Mouse (Mus musculus) midbrain, embryonic 12.5 days (tissue): Measurements from ENCODE around the gene Smim27. TPM values are rescaled to one million over a fixed set of nuclear protein-coding genes. Genes with fewer than 3 reads are reported as not detected.
"Not testable (repeated sequence)": the region's sequence is repeated elsewhere in the genome, so short reads cannot be mapped to it uniquely, and the experiment has no call there.

ENCODE experiments used
- ATAC-seq: fragments of 200-750 bp; cut with Nextera tagmentation; 2 replicates; pipeline ENCODE4 v1.8.0; 2017; ENCODE audit warnings: low read depth, moderate TSS enrichment, moderate library complexity; ENCODE audit not compliant: low FRiP score
- H3K27ac ChIP-seq: fragments of 300-500 bp; sonication (generic); replicated peaks from 2 replicates; pipeline ENCODE4 v1.5.1; 2016; ENCODE audit warnings: mild to moderate bottlenecking
- H3K27me3 ChIP-seq: fragments of 300-500 bp; sonication (generic); 2 replicates; pipeline ENCODE4 v1.6.1; 2016; ENCODE audit warnings: mild to moderate bottlenecking
- H3K36me3 ChIP-seq: fragments of 300-500 bp; sonication (generic); 2 replicates; pipeline ENCODE4 v1.6.1; 2016
- H3K4me1 ChIP-seq: fragments of 300-500 bp; sonication (generic); 2 replicates; pipeline ENCODE4 v1.6.1; 2016
- H3K4me2 ChIP-seq: fragments of 300-500 bp; sonication (generic); replicated peaks from 2 replicates; pipeline ENCODE4 v1.6.1; 2016; ENCODE audit warnings: mild to moderate bottlenecking, moderate library complexity
- H3K4me3 ChIP-seq: fragments of 300-500 bp; sonication (generic); 2 replicates; pipeline ENCODE4 v1.5.1; 2016; ENCODE audit warnings: mild to moderate bottlenecking
- H3K9ac ChIP-seq: fragments of 300-500 bp; sonication (generic); replicated peaks from 2 replicates; pipeline ENCODE4 v1.6.1; 2016; ENCODE audit warnings: mild to moderate bottlenecking, moderate library complexity
- H3K9me3 ChIP-seq: fragments of 300-500 bp; sonication (generic); 2 replicates; pipeline ENCODE4 v1.6.1; 2016; ENCODE audit warnings: mild to moderate bottlenecking
- WGBS: fragments of 180-500 bp; shearing (Covaris S2); methylation state at CpG from one replicate; pipeline ENCODE4 v1.1.7; 2016; 5-methylcytosine and 5-hydroxymethylcytosine counted together
- polyA plus RNA-seq: library from polyadenylated mRNA; unstranded; fragments of >200 nt; fragmentation: Nextera tagmentation; extraction: Ambion mirVana; gene quantifications from 2 replicates; pipeline ENCODE4 v1.2.1, GENCODE M21; 2016

Smim27 gene
- polyA plus RNA-seq, 1 experiment from 2014 or later = 30.8 TPM

- Histone ChIP-seq H3K36me3 (peaks cover 30% of the 10 kb centered on the region; the same call in 1 of the 2 replicates), H3K4me3 (peak overlapping the region; percentile 78), H3K9me3 (no peaks in the 10 kb centered on the region), H3K9ac (peak overlapping the region; percentile 77), H3K4me1 (peaks cover 19% of the 10 kb centered on the region), H3K4me2 (peak overlapping the region; percentile 78), H3K27me3 (no peaks in the 10 kb centered on the region), H3K27ac (peak overlapping the region; percentile 94)
- peak; percentile 84 for ATAC-seq
- WGBS = under 1% methylated on average over 43 of the region's 50 CpGs
Observed at GRCm38 (mm10) chr4:40268204-40268813, 1.1 kb upstream of the Smim27 start.

GRCm38 (mm10) chr4:40268835-40269234, 544 bp upstream of the Smim27 start:
- WGBS = under 1% methylated on average over 16 of the region's 16 CpGs
- Histone ChIP-seq H3K4me2 (peak overlapping the region; percentile 78), H3K27me3 (no peaks in the 10 kb centered on the region), H3K36me3 (peaks cover 31% of the 10 kb centered on the region; the same call in 1 of the 2 replicates), H3K9me3 (no peaks in the 10 kb centered on the region), H3K9ac (peak overlapping the region; percentile 77), H3K4me1 (peaks cover 19% of the 10 kb centered on the region), H3K27ac (peak overlapping the region; percentile 94), H3K4me3 (peak overlapping the region; percentile 78)
- no peak for ATAC-seq

- H3K27ac ChIP-seq = no peak overlapping the region
- peaks cover 13% of the 10 kb centered on the region for H3K4me1 ChIP-seq
- WGBS = under 1% methylated on average over 21 of the region's 21 CpGs
- H3K27me3 ChIP-seq = no peaks in the 10 kb centered on the region
- H3K4me3 ChIP-seq = peak overlapping the region; percentile 76
- peak overlapping the region; percentile 88 for H3K4me2 ChIP-seq
- ATAC-seq = peak; percentile 81
- H3K9ac ChIP-seq = peak overlapping the region; percentile 79
- no peaks in the 10 kb centered on the region for H3K9me3 ChIP-seq
- H3K36me3 ChIP-seq = peaks cover 12% of the 10 kb centered on the region; the same call in 1 of the 2 replicates
Observed at GRCm38 (mm10) chr4:40278880-40279275, 9.5 kb downstream of the Smim27 start.

GRCm38 (mm10) chr4:40279276-40279900, 10.0 kb downstream of the Smim27 start, which contains the start of gene Ndufb6:
Gene Ndufb6, minus strand, starts transcription at chr4:40279421.
- Histone ChIP-seq H3K4me3 (peak within 1 kb of the TSS; percentile 76), H3K27ac (0 out of 2 replicates have a peak within 1 kb of the TSS, but pooled peaks have one; percentile 20), H3K9me3 (no peaks in the 10 kb centered on the region), H3K4me2 (peak within 1 kb of the TSS; percentile 88), H3K4me1 (peaks cover 13% of the 10 kb centered on the region), H3K36me3 (peaks cover 12% of the 10 kb centered on the region; the same call in 1 of the 2 replicates), H3K9ac (peak within 1 kb of the TSS; percentile 79), H3K27me3 (no peaks in the 10 kb centered on the region)
- WGBS = under 1% methylated on average over 36 of the region's 36 CpGs
- peak; percentile 97 for ATAC-seq

GRCm38 (mm10) chr4:40285582-40285981, 16.2 kb downstream of the Smim27 start:
- H3K4me3 ChIP-seq = no peak overlapping the region
- H3K27ac ChIP-seq = no peak overlapping the region
- no peak overlapping the region for H3K9ac ChIP-seq
- no peaks in the 10 kb centered on the region for H3K36me3 ChIP-seq
- WGBS = 13% methylated on average over 4 of the region's 4 CpGs
- ATAC-seq = no peak
- no peak overlapping the region for H3K4me2 ChIP-seq
- no peaks in the 10 kb centered on the region for H3K27me3 ChIP-seq
- H3K4me1 ChIP-seq = no peaks in the 10 kb centered on the region
- no peaks in the 10 kb centered on the region for H3K9me3 ChIP-seq

- 76% methylated on average over 6 of the region's 6 CpGs for whole genome bisulfite sequencing
- Histone ChIP-seq H3K27ac (no peak overlapping the region), H3K4me3 (no peak overlapping the region), H3K4me1 (no peaks in the 10 kb centered on the region), H3K4me2 (no peak overlapping the region), H3K9ac (no peak overlapping the region), H3K36me3 (no peaks in the 10 kb centered on the region), H3K9me3 (no peaks in the 10 kb centered on the region), H3K27me3 (no peaks in the 10 kb centered on the region)
- ATAC-seq = no peak
Observed at GRCm38 (mm10) chr4:40287415-40287814, 18.0 kb downstream of the Smim27 start.

GRCm38 (mm10) chr4:40289046-40289445, 19.7 kb downstream of the Smim27 start:
- H3K4me2 ChIP-seq = no peak overlapping the region
- H3K4me3 ChIP-seq = no peak overlapping the region
- peaks cover 2% of the 10 kb centered on the region; the same call in 1 of the 2 replicates for H3K9me3 ChIP-seq
- H3K4me1 ChIP-seq = no peaks in the 10 kb centered on the region
- H3K9ac ChIP-seq = no peak overlapping the region
- ATAC-seq = no peak
- WGBS = 90% methylated on average over 2 of the region's 2 CpGs
- H3K27me3 ChIP-seq = no peaks in the 10 kb centered on the region
- H3K36me3 ChIP-seq = no peaks in the 10 kb centered on the region
- H3K27ac ChIP-seq = no peak overlapping the region

- H3K9me3 ChIP-seq, H3K27me3 ChIP-seq, H3K4me2 ChIP-seq, H3K36me3 ChIP-seq, H3K4me3 ChIP-seq, H3K9ac ChIP-seq, H3K4me1 ChIP-seq, ATAC-seq, H3K27ac ChIP-seq: not testable (repeated sequence)
- 96% methylated on average over 11 of the region's 11 CpGs for whole genome bisulfite sequencing
Observed at GRCm38 (mm10) chr4:40291511-40291910, 22.1 kb downstream of the Smim27 start.

- no peak for ATAC-seq
- Histone ChIP-seq H3K36me3 (no peaks in the 10 kb centered on the region), H3K9ac (no peak overlapping the region), H3K4me2 (no peak overlapping the region), H3K27me3 (peaks cover 4% of the 10 kb centered on the region), H3K27ac (no peak overlapping the region), H3K9me3 (peaks cover 6% of the 10 kb centered on the region; the same call in 1 of the 2 replicates), H3K4me3 (no peak overlapping the region), H3K4me1 (no peaks in the 10 kb centered on the region)
- 74% methylated on average over 5 of the region's 5 CpGs for WGBS
Observed at GRCm38 (mm10) chr4:40299169-40299568, 29.8 kb downstream of the Smim27 start.

- Histone ChIP-seq H3K9me3 (no peaks in the 10 kb centered on the region), H3K4me1 (no peaks in the 10 kb centered on the region), H3K36me3 (no peaks in the 10 kb centered on the region), H3K27me3 (peaks cover 4% of the 10 kb centered on the region), H3K4me3 (no peak overlapping the region), H3K9ac (no peak overlapping the region), H3K27ac (no peak overlapping the region), H3K4me2 (peak overlapping the region; percentile 25; the same call in 1 of the 2 replicates)
- 14% methylated on average over 16 of the region's 16 CpGs for WGBS
- ATAC-seq = peak; percentile 83
Observed at GRCm38 (mm10) chr4:40301076-40301789, 31.9 kb downstream of the Smim27 start.

GRCm38 (mm10) chr4:40302445-40303125, 33.2 kb downstream of the Smim27 start:
- no peaks in the 10 kb centered on the region for H3K9me3 ChIP-seq
- H3K36me3 ChIP-seq = no peaks in the 10 kb centered on the region
- H3K4me3 ChIP-seq = no peak overlapping the region
- no peak overlapping the region for H3K27ac ChIP-seq
- WGBS = 85% methylated on average over 10 of the region's 10 CpGs
- H3K4me1 ChIP-seq = no peaks in the 10 kb centered on the region
- no peak overlapping the region for H3K4me2 ChIP-seq
- H3K9ac ChIP-seq = no peak overlapping the region
- ATAC-seq = no peak
- peaks cover 4% of the 10 kb centered on the region for H3K27me3 ChIP-seq
